Mouse (Mus musculus): ENCODE measurements around the gene Mecp2. TPM values are rescaled to one million over a fixed set of nuclear protein-coding genes. Genes with fewer than 3 reads are reported as not detected.

Mecp2 gene
- total and polyA plus RNA-seq, 3 experiments, result 6.2 to 32.6 (median 27.0) TPM

GRCm38 (mm10) chrX:74003644-74004043 is 131.5 kb downstream of the Mecp2 start:
- TF ChIP-seq EP300 (IDR thresholded peaks at IDR 0.05; ENCODE audit: insufficient read depth, low read depth, low read length) (no peak), CTCF (IDR thresholded peaks at IDR 0.05) (no peak), POLR2A (IDR thresholded peaks at IDR 0.05; ENCODE audit: insufficient read depth, low read depth, low read length) (no peak)
- H3K27me3 ChIP-seq (ENCODE audit: control insufficient read depth, insufficient read depth, low read length), result no peaks in the 10 kb centered on the region
- H3K4me3 ChIP-seq, result no peak overlapping the region
- no peak overlapping the region for H3K9ac ChIP-seq (ENCODE audit: low read depth, low read length)
- WGBS, result 55% methylated on average over 2 of the region's 2 CpGs
- H3K79me2 ChIP-seq (replicated peaks; ENCODE audit: control insufficient read depth, insufficient read depth, low read length), result no peaks in the 10 kb centered on the region
- intact Hi-C loops (cut with DNase I), result no loop called here
- H3K4me1 ChIP-seq (ENCODE audit: control insufficient read depth, insufficient read depth, low read length), result no peaks in the 10 kb centered on the region; the same call in 1 of the 2 replicates
- H3K27ac ChIP-seq, result no peak overlapping the region
- no peaks in the 10 kb centered on the region for H3K36me3 ChIP-seq (ENCODE audit: control insufficient read depth, insufficient read depth, low read length)
- DNase-seq, result no peak

DNA sequence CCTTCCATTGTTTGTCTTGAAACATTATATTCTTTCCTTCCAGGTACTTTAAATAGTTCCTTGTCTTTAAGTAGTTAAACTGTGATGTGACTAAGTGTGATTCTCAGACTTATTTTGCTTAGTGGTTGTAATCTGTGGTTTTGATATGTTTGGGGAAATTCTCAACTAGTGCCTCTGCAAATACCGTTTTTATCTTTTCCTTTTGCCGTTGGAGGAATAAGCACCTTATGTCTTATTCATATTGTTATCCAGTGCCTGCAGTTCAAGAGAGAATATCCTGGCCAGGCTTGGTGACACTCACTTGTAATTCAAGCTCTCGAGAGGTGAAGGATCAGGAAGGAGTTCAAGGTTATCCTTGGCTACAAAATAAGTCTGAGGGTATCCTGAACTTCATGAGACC is 134.1 kb downstream of the Mecp2 start:
- Histone ChIP-seq H3K27me3 (ENCODE audit: control insufficient read depth, insufficient read depth, low read length) (no peaks in the 10 kb centered on the region), H3K79me2 (replicated peaks; ENCODE audit: control insufficient read depth, insufficient read depth, low read length) (no peaks in the 10 kb centered on the region), H3K36me3 (ENCODE audit: control insufficient read depth, insufficient read depth, low read length) (no peaks in the 10 kb centered on the region), H3K4me1 (ENCODE audit: control insufficient read depth, insufficient read depth, low read length) (no peaks in the 10 kb centered on the region), H3K4me3 (no peak overlapping the region), H3K9ac (ENCODE audit: low read depth, low read length) (no peak overlapping the region), H3K27ac (no peak overlapping the region)
- 41% methylated on average over 3 of the region's 3 CpGs for WGBS
- no peak for DNase-seq
- intact Hi-C loops (cut with DNase I), result no loop called here
- TF ChIP-seq CTCF (IDR thresholded peaks at IDR 0.05), result no peak
- no peak for TF ChIP-seq EP300 (IDR thresholded peaks at IDR 0.05; ENCODE audit: insufficient read depth, low read depth, low read length)
- TF ChIP-seq POLR2A (IDR thresholded peaks at IDR 0.05; ENCODE audit: insufficient read depth, low read depth, low read length), result no peak

GRCm38 (mm10) chrX:73998911-73999869 is 136.0 kb downstream of the Mecp2 start:
- Histone ChIP-seq H3K4me1 (ENCODE audit: control insufficient read depth, insufficient read depth, low read length) (no peaks in the 10 kb centered on the region), H3K4me3 (no peak overlapping the region), H3K9ac (ENCODE audit: low read depth, low read length) (no peak overlapping the region), H3K27ac (peak overlapping the region; percentile 18; the same call in 1 of the 2 replicates), H3K79me2 (replicated peaks; ENCODE audit: control insufficient read depth, insufficient read depth, low read length) (no peaks in the 10 kb centered on the region), H3K36me3 (ENCODE audit: control insufficient read depth, insufficient read depth, low read length) (no peaks in the 10 kb centered on the region), H3K27me3 (ENCODE audit: control insufficient read depth, insufficient read depth, low read length) (no peaks in the 10 kb centered on the region)
- intact Hi-C loops (cut with DNase I), result no loop called here
- TF ChIP-seq CTCF (IDR thresholded peaks at IDR 0.05), result no peak
- TF ChIP-seq POLR2A (IDR thresholded peaks at IDR 0.05; ENCODE audit: insufficient read depth, low read depth, low read length), result no peak
- TF ChIP-seq EP300 (IDR thresholded peaks at IDR 0.05; ENCODE audit: insufficient read depth, low read depth, low read length), result no peak
- DNase-seq, result peak in 1 of 2 experiments; percentile 43
- WGBS, result 31% methylated on average over 8 of the region's 8 CpGs

GRCm38 (mm10) chrX:73977783-73978182 is 157.4 kb downstream of the Mecp2 start:
- H3K4me1 ChIP-seq (ENCODE audit: control insufficient read depth, insufficient read depth, low read length), result no peaks in the 10 kb centered on the region
- no peak overlapping the region for H3K9ac ChIP-seq (ENCODE audit: low read depth, low read length)
- no peaks in the 10 kb centered on the region for H3K79me2 ChIP-seq (replicated peaks; ENCODE audit: control insufficient read depth, insufficient read depth, low read length)
- no peak for TF ChIP-seq EP300 (IDR thresholded peaks at IDR 0.05; ENCODE audit: insufficient read depth, low read depth, low read length)
- TF ChIP-seq CTCF (IDR thresholded peaks at IDR 0.05), result no peak
- no peak for TF ChIP-seq POLR2A (IDR thresholded peaks at IDR 0.05; ENCODE audit: insufficient read depth, low read depth, low read length)
- WGBS, result 69% methylated on average over 1 of the region's 1 CpGs
- no peak overlapping the region for H3K4me3 ChIP-seq
- no peak overlapping the region for H3K27ac ChIP-seq
- no peaks in the 10 kb centered on the region for H3K36me3 ChIP-seq (ENCODE audit: control insufficient read depth, insufficient read depth, low read length)
- intact Hi-C loops (cut with DNase I), result no loop called here
- DNase-seq, result no peak
- no peaks in the 10 kb centered on the region for H3K27me3 ChIP-seq (ENCODE audit: control insufficient read depth, insufficient read depth, low read length)

Small RNA genes within 50 kb of the gene (microRNA-seq; reads per million reads assigned to microRNA genes)
- 3.1 to 11.8 reads per million in 2 experiments for gene Mir5132
- gene Mir718, result 0 reads per million in 2 experiments

Other genes starting within 250 kb of the Mecp2 start
- gene Avpr2, start 243.3 kb downstream of the Mecp2 start, total RNA-seq (2021), result not detected
- not detected in 2 replicates for gene Avpr2, start 243.3 kb downstream of the Mecp2 start, polyA plus RNA-seq (2012; rRNA removed)
- 1 to 10 TPM; 2.1 to 3.7 TPM for gene L1cam, start 239.3 kb downstream of the Mecp2 start, total RNA-seq (2021)
- gene L1cam, start 239.3 kb downstream of the Mecp2 start, polyA plus RNA-seq (2012; rRNA removed), result 2.9 and 3.3 TPM in 2 replicates
- gene Arhgap4, start 213.5 kb downstream of the Mecp2 start, total RNA-seq (2021), result 1 to 10 TPM; 1.5 to 1.8 TPM
- 5.7 and 7.7 TPM in 2 replicates for gene Arhgap4, start 213.5 kb downstream of the Mecp2 start, polyA plus RNA-seq (2012; rRNA removed)
- 10 to 100 TPM; 50.2 to 63.7 TPM for gene Naa10, start 213.4 kb downstream of the Mecp2 start, total RNA-seq (2021)
- gene Naa10, start 213.4 kb downstream of the Mecp2 start, polyA plus RNA-seq (2012; rRNA removed), result 57.2 and 64.5 TPM in 2 replicates
- gene Renbp, start 204.5 kb downstream of the Mecp2 start, total RNA-seq (2021), result 1 to 10 TPM; 3.7 to 7.1 TPM
- 5.1 and 7.3 TPM in 2 replicates for gene Renbp, start 204.5 kb downstream of the Mecp2 start, polyA plus RNA-seq (2012; rRNA removed)
- 10 to 100 TPM; 37.0 to 37.9 TPM for gene Hcfc1, start 169.0 kb downstream of the Mecp2 start, total RNA-seq (2021)
- 26.3 and 27.6 TPM in 2 replicates for gene Hcfc1, start 169.0 kb downstream of the Mecp2 start, polyA plus RNA-seq (2012; rRNA removed)
- 10 to 100 TPM; 56.7 to 58.0 TPM for gene Irak1, start 111.4 kb downstream of the Mecp2 start, total RNA-seq (2021)
- 112 and 128 TPM in 2 replicates for gene Irak1, start 111.4 kb downstream of the Mecp2 start, polyA plus RNA-seq (2012; rRNA removed)
- gene Opn1mw, start 7.9 kb downstream of the Mecp2 start, total RNA-seq (2021), result not detected
- not detected in 2 replicates for gene Opn1mw, start 7.9 kb downstream of the Mecp2 start, polyA plus RNA-seq (2012; rRNA removed)
- gene Tex28, start 32.5 kb upstream of the Mecp2 start, total RNA-seq (2021), result not detected
- not detected in 2 replicates for gene Tex28, start 32.5 kb upstream of the Mecp2 start, polyA plus RNA-seq (2012; rRNA removed)
- not detected for gene Tktl1, start 41.9 kb upstream of the Mecp2 start, total RNA-seq (2021)
- gene Tktl1, start 41.9 kb upstream of the Mecp2 start, polyA plus RNA-seq (2012; rRNA removed), result not detected in 2 replicates
- gene Flna, start 114.5 kb upstream of the Mecp2 start, total RNA-seq (2021), result 100 to 1,000 TPM in 1 of 2 experiments, 10 to 100 TPM in 1; 87.4 to 104 TPM
- gene Flna, start 114.5 kb upstream of the Mecp2 start, polyA plus RNA-seq (2012; rRNA removed), result 218 and 243 TPM in 2 replicates
- gene Emd, start 119.3 kb upstream of the Mecp2 start, total RNA-seq (2021), result 10 to 100 TPM; 33.8 to 37.6 TPM
- gene Emd, start 119.3 kb upstream of the Mecp2 start, polyA plus RNA-seq (2012; rRNA removed), result 49.5 and 75.7 TPM in 2 replicates
- 100 to 1,000 TPM; 200 to 274 TPM for gene Rpl10, start 135.4 kb upstream of the Mecp2 start, total RNA-seq (2021)
- gene Rpl10, start 135.4 kb upstream of the Mecp2 start, polyA plus RNA-seq (2012; rRNA removed), result 593 and 754 TPM in 2 replicates
- gene Taz, start 146.5 kb upstream of the Mecp2 start, total RNA-seq (2021), result 10 to 100 TPM; 45.6 to 47.4 TPM
- 93.5 and 103 TPM in 2 replicates for gene Taz, start 146.5 kb upstream of the Mecp2 start, polyA plus RNA-seq (2012; rRNA removed)
- 10 to 100 TPM; 15.4 to 19.7 TPM for gene Dnase1l1, start 147.0 kb upstream of the Mecp2 start, total RNA-seq (2021)
- 21.2 and 33.2 TPM in 2 replicates for gene Dnase1l1, start 147.0 kb upstream of the Mecp2 start, polyA plus RNA-seq (2012; rRNA removed)
- gene Atp6ap1, start 161.7 kb upstream of the Mecp2 start, total RNA-seq (2021), result 100 to 1,000 TPM; 131 to 132 TPM
- gene Atp6ap1, start 161.7 kb upstream of the Mecp2 start, polyA plus RNA-seq (2012; rRNA removed), result 240 and 378 TPM in 2 replicates
- 10 to 100 TPM; 63.1 to 71.6 TPM for gene Gdi1, start 169.6 kb upstream of the Mecp2 start, total RNA-seq (2021)
- 121 and 191 TPM in 2 replicates for gene Gdi1, start 169.6 kb upstream of the Mecp2 start, polyA plus RNA-seq (2012; rRNA removed)
- 10 to 100 TPM; 24.6 to 24.9 TPM for gene Fam50a, start 177.7 kb upstream of the Mecp2 start, total RNA-seq (2021)
- gene Fam50a, start 177.7 kb upstream of the Mecp2 start, polyA plus RNA-seq (2012; rRNA removed), result 7.1 and 10.2 TPM in 2 replicates
- 1 to 10 TPM in 1 of 2 experiments, under 1 TPM in 1; 0.65 to 1.0 TPM for gene Plxna3, start 193.7 kb upstream of the Mecp2 start, total RNA-seq (2021)
- gene Plxna3, start 193.7 kb upstream of the Mecp2 start, polyA plus RNA-seq (2012; rRNA removed), result 4.7 and 5.6 TPM in 2 replicates
- gene Lage3, start 218.3 kb upstream of the Mecp2 start, total RNA-seq (2021), result 10 to 100 TPM; 24.4 to 32.0 TPM
- gene Lage3, start 218.3 kb upstream of the Mecp2 start, polyA plus RNA-seq (2012; rRNA removed), result 38.5 and 44.6 TPM in 2 replicates
- 10 to 100 TPM; 68.5 to 79.2 TPM for gene Ubl4a, start 237.9 kb upstream of the Mecp2 start, total RNA-seq (2021)
- 58.1 and 93.7 TPM in 2 replicates for gene Ubl4a, start 237.9 kb upstream of the Mecp2 start, polyA plus RNA-seq (2012; rRNA removed)
- 1 to 10 TPM; 5.1 to 5.8 TPM for gene Slc10a3, start 238.0 kb upstream of the Mecp2 start, total RNA-seq (2021)
- gene Slc10a3, start 238.0 kb upstream of the Mecp2 start, polyA plus RNA-seq (2012; rRNA removed), result 10.4 and 12.6 TPM in 2 replicates